Mouse (Mus musculus): ENCODE data around the gene Cdr2l. TPM values are rescaled to one million over a fixed set of nuclear protein-coding genes. Genes with fewer than 3 reads are reported as not detected.

The Cdr2l gene
- polyA plus RNA-seq, 1 experiment from 2014 or later = 19.8 TPM

GRCm38 (mm10) chr11:115341866-115342265, 39.9 kb upstream of the Cdr2l start:
- 65% methylated on average over 6 of the region's 6 CpGs for WGBS
- H3K4me1 ChIP-seq (ENCODE audit: insufficient read depth) = no peaks in the 10 kb centered on the region

GRCm38 (mm10) chr11:115344967-115345366, 36.7 kb upstream of the Cdr2l start:
- DNase-seq = no peak
- ATAC-seq (ENCODE audit: insufficient read depth) = no peak
- Histone ChIP-seq H3K36me3 (ENCODE audit: insufficient read depth) (no peaks in the 10 kb centered on the region), H3K4me2 (no peak overlapping the region), H3K4me3 (ENCODE audit: low read depth, low read length) (no peak overlapping the region), H3K9ac (no peak overlapping the region), H3K4me1 (ENCODE audit: insufficient read depth) (no peaks in the 10 kb centered on the region), H3K9me3 (ENCODE audit: low read depth, low read length) (no peaks in the 10 kb centered on the region), H3K27me3 (ENCODE audit: insufficient read depth, low read length) (peaks cover 18% of the 10 kb centered on the region; the same call in 1 of the 2 replicates), H3K27ac (ENCODE audit: low read depth) (no peak overlapping the region)
- WGBS = 14% methylated on average over 12 of the region's 12 CpGs
- TF ChIP-seq CTCF (IDR thresholded peaks at IDR 0.05; ENCODE audit: low read depth) = no peak

More at GRCm38 (mm10) chr11:115341866-115342265, 39.9 kb upstream of the Cdr2l start:
- ATAC-seq (ENCODE audit: insufficient read depth) (no peak), DNase-seq (no peak)
- Histone ChIP-seq H3K4me3 (ENCODE audit: low read depth, low read length) (no peak overlapping the region), H3K9me3 (ENCODE audit: low read depth, low read length) (no peaks in the 10 kb centered on the region), H3K27ac (ENCODE audit: low read depth) (no peak overlapping the region), H3K4me2 (no peak overlapping the region), H3K36me3 (ENCODE audit: insufficient read depth) (no peaks in the 10 kb centered on the region), H3K9ac (no peak overlapping the region), H3K27me3 (ENCODE audit: insufficient read depth, low read length) (peaks cover 29% of the 10 kb centered on the region; the same call in 1 of the 2 replicates)
- no peak for TF ChIP-seq CTCF (IDR thresholded peaks at IDR 0.05; ENCODE audit: low read depth)

GRCm38 (mm10) chr11:115345515-115345914, 36.2 kb upstream of the Cdr2l start:
- no peak for TF ChIP-seq CTCF (IDR thresholded peaks at IDR 0.05; ENCODE audit: low read depth)
- H3K36me3 ChIP-seq (ENCODE audit: insufficient read depth) = no peaks in the 10 kb centered on the region
- H3K4me3 ChIP-seq (ENCODE audit: low read depth, low read length) = no peak overlapping the region
- H3K9me3 ChIP-seq (ENCODE audit: low read depth, low read length) = no peaks in the 10 kb centered on the region
- 16% methylated on average over 7 of the region's 7 CpGs for WGBS
- peaks cover 18% of the 10 kb centered on the region; the same call in 1 of the 2 replicates for H3K27me3 ChIP-seq (ENCODE audit: insufficient read depth, low read length)
- ATAC-seq (ENCODE audit: insufficient read depth) (no peak), DNase-seq (peak; percentile 67)
- no peak overlapping the region for H3K4me2 ChIP-seq
- H3K27ac ChIP-seq (ENCODE audit: low read depth) = no peak overlapping the region
- no peaks in the 10 kb centered on the region for H3K4me1 ChIP-seq (ENCODE audit: insufficient read depth)
- no peak overlapping the region for H3K9ac ChIP-seq

- Histone ChIP-seq H3K9me3 (ENCODE audit: low read depth, low read length) (no peaks in the 10 kb centered on the region), H3K4me2 (no peak overlapping the region), H3K36me3 (ENCODE audit: insufficient read depth) (no peaks in the 10 kb centered on the region), H3K4me1 (ENCODE audit: insufficient read depth) (no peaks in the 10 kb centered on the region), H3K27me3 (ENCODE audit: insufficient read depth, low read length) (peaks cover 14% of the 10 kb centered on the region; the same call in 1 of the 2 replicates), H3K9ac (no peak overlapping the region), H3K4me3 (ENCODE audit: low read depth, low read length) (no peak overlapping the region), H3K27ac (ENCODE audit: low read depth) (no peak overlapping the region)
- DNase-seq (no peak), ATAC-seq (ENCODE audit: insufficient read depth) (no peak; the same call in 1 of the 2 replicates)
- WGBS = 41% methylated on average over 17 of the region's 17 CpGs
- TF ChIP-seq CTCF (IDR thresholded peaks at IDR 0.05; ENCODE audit: low read depth) = no peak
These were observed 33.0 kb upstream of the Cdr2l start for GRCm38 (mm10) chr11:115348681-115349248.

GRCm38 (mm10) chr11:115349976-115350375, 31.7 kb upstream of the Cdr2l start:
- DNase-seq = no peak
- no peak overlapping the region for H3K9ac ChIP-seq
- ATAC-seq (ENCODE audit: insufficient read depth) = no peak
- H3K36me3 ChIP-seq (ENCODE audit: insufficient read depth) = no peaks in the 10 kb centered on the region
- H3K27me3 ChIP-seq (ENCODE audit: insufficient read depth, low read length) = 0 out of 2 replicates have a peak, but pooled peaks cover 2% of the 10 kb centered on the region
- H3K4me3 ChIP-seq (ENCODE audit: low read depth, low read length) = no peak overlapping the region
- no peak for TF ChIP-seq CTCF (IDR thresholded peaks at IDR 0.05; ENCODE audit: low read depth)
- H3K4me1 ChIP-seq (ENCODE audit: insufficient read depth) = no peaks in the 10 kb centered on the region
- no peak overlapping the region for H3K27ac ChIP-seq (ENCODE audit: low read depth)
- H3K9me3 ChIP-seq (ENCODE audit: low read depth, low read length) = no peaks in the 10 kb centered on the region
- no peak overlapping the region for H3K4me2 ChIP-seq
- WGBS = 18% methylated on average over 4 of the region's 4 CpGs

- Histone ChIP-seq H3K27me3 (ENCODE audit: insufficient read depth, low read length) (no peaks in the 10 kb centered on the region), H3K27ac (ENCODE audit: low read depth) (no peak overlapping the region), H3K4me3 (ENCODE audit: low read depth, low read length) (no peak overlapping the region), H3K9ac (no peak overlapping the region), H3K9me3 (ENCODE audit: low read depth, low read length) (no peaks in the 10 kb centered on the region), H3K36me3 (ENCODE audit: insufficient read depth) (no peaks in the 10 kb centered on the region), H3K4me2 (no peak overlapping the region), H3K4me1 (ENCODE audit: insufficient read depth) (no peaks in the 10 kb centered on the region)
- DNase-seq = no peak
- WGBS = 82% methylated on average over 5 of the region's 5 CpGs
- TF ChIP-seq CTCF (IDR thresholded peaks at IDR 0.05; ENCODE audit: low read depth) = no peak
- no peak for ATAC-seq (ENCODE audit: insufficient read depth)
These were observed 28.3 kb upstream of the Cdr2l start for GRCm38 (mm10) chr11:115353375-115353774.

- WGBS = 6% methylated on average over 8 of the region's 8 CpGs
- DNase-seq (peak; percentile 92), ATAC-seq (ENCODE audit: insufficient read depth) (0 out of 2 replicates have a peak, but pooled peaks have one; percentile 35)
- no peaks in the 10 kb centered on the region for H3K4me1 ChIP-seq (ENCODE audit: insufficient read depth)
- TF ChIP-seq CTCF (IDR thresholded peaks at IDR 0.05; ENCODE audit: low read depth) = peak; percentile 99
- H3K9me3 ChIP-seq (ENCODE audit: low read depth, low read length) = no peaks in the 10 kb centered on the region
- no peaks in the 10 kb centered on the region for H3K36me3 ChIP-seq (ENCODE audit: insufficient read depth)
- no peaks in the 10 kb centered on the region for H3K27me3 ChIP-seq (ENCODE audit: insufficient read depth, low read length)
- H3K9ac ChIP-seq = no peak overlapping the region
- no peak overlapping the region for H3K4me3 ChIP-seq (ENCODE audit: low read depth, low read length)
- H3K4me2 ChIP-seq = no peak overlapping the region
- no peak overlapping the region for H3K27ac ChIP-seq (ENCODE audit: low read depth)
These were observed 27.5 kb upstream of the Cdr2l start for GRCm38 (mm10) chr11:115354183-115354582.

Data from lung, embryonic 14.5 days (tissue).